Mouse (Mus musculus): ENCODE measurements around the gene Arhgef16. TPM values are rescaled to one million over a fixed set of nuclear protein-coding genes. Genes with fewer than 3 reads are reported as not detected.

Arhgef16 gene
- total RNA-seq (2021) = under 1 TPM; 0.36 to 0.39 TPM
- polyA plus RNA-seq (2012; rRNA removed) = 1.2 and 1.6 TPM in 2 replicates
- long read RNA-seq = 0 reads

DNA sequence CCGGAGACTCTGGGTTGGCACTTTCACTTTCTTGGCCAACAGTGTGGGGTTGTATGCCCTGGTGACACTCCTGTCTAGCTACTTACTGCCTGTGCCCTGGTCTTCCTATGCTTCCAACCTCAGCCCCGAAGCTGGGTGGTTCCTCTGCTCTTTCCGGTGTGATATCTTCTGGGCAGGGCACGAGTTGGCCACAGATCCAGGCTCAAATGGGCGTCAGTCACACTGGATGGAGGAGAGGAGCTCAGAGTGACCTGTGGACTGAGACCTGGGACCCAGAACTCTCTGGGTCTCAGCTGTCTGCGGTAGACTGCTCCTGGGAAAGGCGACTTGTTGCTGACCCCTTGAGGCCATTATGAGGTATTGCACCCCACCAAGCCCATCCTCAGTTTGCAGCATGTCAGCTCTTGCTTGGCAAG lies at the start of gene Arhgef16:
TSS of gene Arhgef16 (minus strand) at position 211 of the 416 bp plus-strand sequence.
- 9% methylated on average over 7 of the region's 7 CpGs for WGBS
- H3K9ac ChIP-seq (ENCODE audit: low read depth, low read length) = no peak within 1 kb of the TSS
- no peaks in the 10 kb centered on the region for H3K36me3 ChIP-seq (ENCODE audit: control insufficient read depth, insufficient read depth, low read length)
- peaks cover 5% of the 10 kb centered on the region for H3K27me3 ChIP-seq (ENCODE audit: control insufficient read depth, insufficient read depth, low read length)
- peak; percentile 40 to 53 for DNase-seq
- intact Hi-C loops (cut with DNase I) = loop anchor here (1.0 to 2.0 kb wide), 2 partner anchors 138 to 237 kb away; no protein-coding TSS in a partner anchor
- peaks cover 1% of the 10 kb centered on the region; the same call in 1 of the 2 replicates for H3K4me1 ChIP-seq (ENCODE audit: control insufficient read depth, insufficient read depth, low read length)
- peak; percentile 82 for TF ChIP-seq CTCF (IDR thresholded peaks at IDR 0.05)
- peak; percentile 69; the same call in 1 of the 2 replicates for TF ChIP-seq EP300 (IDR thresholded peaks at IDR 0.05; ENCODE audit: insufficient read depth, low read depth, low read length)
- TF ChIP-seq POLR2A (IDR thresholded peaks at IDR 0.05; ENCODE audit: insufficient read depth, low read depth, low read length) = no peak
- no peak within 1 kb of the TSS for H3K4me3 ChIP-seq
- H3K27ac ChIP-seq = no peak within 1 kb of the TSS
- H3K79me2 ChIP-seq (replicated peaks; ENCODE audit: control insufficient read depth, insufficient read depth, low read length) = no peaks in the 10 kb centered on the region

DNA sequence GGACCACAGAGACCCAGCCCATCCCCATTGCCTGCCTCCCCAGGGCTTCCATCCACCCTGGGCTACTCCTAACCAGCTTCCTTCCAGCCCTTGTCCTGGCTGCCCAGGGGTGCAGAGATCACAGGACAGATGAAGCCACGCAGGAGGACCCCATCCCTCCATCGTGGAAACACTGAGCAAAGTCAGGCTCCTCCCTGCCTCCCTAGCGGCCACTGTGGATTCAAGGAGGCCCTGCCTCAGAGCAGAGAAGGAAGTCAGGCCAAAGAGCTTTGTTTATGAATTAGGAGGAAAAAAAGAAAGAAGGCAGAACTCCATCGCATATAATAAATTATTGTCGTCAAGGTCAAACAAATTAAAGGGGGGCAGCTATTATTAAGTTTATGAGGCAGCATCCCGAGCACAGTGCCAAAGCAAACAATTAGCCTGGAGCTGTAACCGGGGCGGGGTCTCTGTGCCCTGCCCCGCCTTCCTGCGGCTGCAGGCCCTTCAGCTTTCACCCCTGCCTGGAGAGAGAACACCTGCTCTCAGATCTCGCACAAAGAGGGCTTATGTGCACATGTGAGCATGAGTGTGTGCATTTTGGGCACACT lies 46.8 kb upstream of the Arhgef16 start:
- WGBS = 33% methylated on average over 11 of the region's 11 CpGs
- H3K4me1 ChIP-seq (ENCODE audit: control insufficient read depth, insufficient read depth, low read length) = peaks cover 4% of the 10 kb centered on the region
- H3K9ac ChIP-seq (ENCODE audit: low read depth, low read length) = no peak overlapping the region
- H3K79me2 ChIP-seq (replicated peaks; ENCODE audit: control insufficient read depth, insufficient read depth, low read length) = no peaks in the 10 kb centered on the region
- intact Hi-C loops (cut with DNase I) = no loop called here
- H3K4me3 ChIP-seq = no peak overlapping the region
- no peaks in the 10 kb centered on the region for H3K36me3 ChIP-seq (ENCODE audit: control insufficient read depth, insufficient read depth, low read length)
- TF ChIP-seq CTCF (IDR thresholded peaks at IDR 0.05) (0 out of 2 replicates have a peak, but pooled peaks have one; percentile 21), EP300 (IDR thresholded peaks at IDR 0.05; ENCODE audit: insufficient read depth, low read depth, low read length) (no peak)
- H3K27me3 ChIP-seq (ENCODE audit: control insufficient read depth, insufficient read depth, low read length) = no peaks in the 10 kb centered on the region
- no peak for DNase-seq
- no peak overlapping the region for H3K27ac ChIP-seq

DNA sequence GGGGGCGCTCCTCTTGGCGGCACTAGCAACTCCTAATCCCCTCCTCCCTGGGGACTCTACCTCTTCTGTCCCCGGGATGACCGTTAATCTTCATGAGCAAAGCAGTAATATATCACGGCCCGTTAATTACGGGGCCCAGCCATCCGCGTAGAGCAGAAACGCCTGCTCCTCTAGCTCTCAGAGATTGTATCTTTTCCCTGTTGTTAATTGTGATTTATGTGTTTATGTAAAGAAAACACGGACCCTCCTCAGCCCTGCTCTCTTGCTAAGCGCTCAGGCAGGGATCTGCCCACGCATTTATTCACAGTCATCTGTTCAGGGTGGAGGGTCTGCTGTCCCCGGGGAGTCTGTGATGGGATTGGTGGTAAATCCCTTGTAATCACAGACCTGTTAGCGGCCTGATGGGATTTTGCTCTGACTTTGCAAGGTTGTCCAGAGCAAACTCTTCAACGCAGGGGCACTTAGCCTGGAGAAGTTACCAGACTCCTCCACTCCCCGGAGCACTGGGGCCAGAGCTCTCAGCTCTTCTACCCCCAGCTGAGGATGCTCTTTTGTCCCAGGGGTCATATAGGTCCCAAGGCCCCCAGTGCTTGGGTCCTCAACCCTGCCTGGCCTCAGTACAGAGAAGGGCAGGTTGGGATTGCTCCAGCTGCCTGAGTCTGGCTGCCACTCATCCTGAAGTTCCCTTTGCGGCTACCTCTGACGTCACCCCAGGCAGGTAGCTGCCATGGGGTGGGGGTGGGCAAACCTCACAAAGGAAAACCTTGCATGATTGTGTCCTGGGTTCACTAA lies 45.5 kb upstream of the Arhgef16 start:
- no peaks in the 10 kb centered on the region for H3K36me3 ChIP-seq (ENCODE audit: control insufficient read depth, insufficient read depth, low read length)
- no peak overlapping the region for H3K4me3 ChIP-seq
- WGBS = 80% methylated on average over 19 of the region's 19 CpGs
- no peaks in the 10 kb centered on the region for H3K27me3 ChIP-seq (ENCODE audit: control insufficient read depth, insufficient read depth, low read length)
- H3K4me1 ChIP-seq (ENCODE audit: control insufficient read depth, insufficient read depth, low read length) = peaks cover 4% of the 10 kb centered on the region
- intact Hi-C loops (cut with DNase I) = no loop called here
- DNase-seq = no peak
- no peak overlapping the region for H3K27ac ChIP-seq
- no peak overlapping the region for H3K9ac ChIP-seq (ENCODE audit: low read depth, low read length)
- TF ChIP-seq POLR2A (IDR thresholded peaks at IDR 0.05; ENCODE audit: insufficient read depth, low read depth, low read length) = no peak
- no peak for TF ChIP-seq CTCF (IDR thresholded peaks at IDR 0.05)
- TF ChIP-seq EP300 (IDR thresholded peaks at IDR 0.05; ENCODE audit: insufficient read depth, low read depth, low read length) = no peak
- H3K79me2 ChIP-seq (replicated peaks; ENCODE audit: control insufficient read depth, insufficient read depth, low read length) = no peaks in the 10 kb centered on the region

DNA sequence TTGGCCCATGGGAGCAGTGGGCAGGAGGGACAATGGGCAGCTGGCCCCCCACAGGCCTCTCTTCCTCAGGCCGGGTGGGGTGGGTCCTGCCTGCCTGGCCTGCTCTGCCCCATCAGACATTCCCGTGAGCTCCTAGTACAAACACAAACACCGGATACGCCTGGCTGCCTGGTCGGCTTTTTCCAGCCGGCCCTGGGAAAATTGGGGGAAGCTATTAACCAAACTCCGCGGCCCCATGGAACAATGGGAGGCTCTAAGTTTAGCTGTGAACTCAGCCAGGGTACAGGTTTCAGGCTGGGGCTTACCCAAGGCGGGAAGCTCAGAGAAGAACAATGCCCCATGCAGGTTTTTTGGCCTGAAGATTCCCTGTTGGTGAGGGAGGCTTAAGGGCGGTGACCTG lies 35.2 kb upstream of the Arhgef16 start:
- H3K9ac ChIP-seq (ENCODE audit: low read depth, low read length) = no peak overlapping the region
- no peaks in the 10 kb centered on the region for H3K79me2 ChIP-seq (replicated peaks; ENCODE audit: control insufficient read depth, insufficient read depth, low read length)
- peak; percentile 51 to 78 for DNase-seq
- H3K36me3 ChIP-seq (ENCODE audit: control insufficient read depth, insufficient read depth, low read length) = no peaks in the 10 kb centered on the region
- TF ChIP-seq EP300 (IDR thresholded peaks at IDR 0.05; ENCODE audit: insufficient read depth, low read depth, low read length) (no peak; the same call in 1 of the 2 replicates), CTCF (IDR thresholded peaks at IDR 0.05) (no peak), POLR2A (IDR thresholded peaks at IDR 0.05; ENCODE audit: insufficient read depth, low read depth, low read length) (no peak)
- no peak overlapping the region for H3K4me3 ChIP-seq
- H3K27ac ChIP-seq = peak overlapping the region; percentile 89
- peaks cover 10% of the 10 kb centered on the region for H3K4me1 ChIP-seq (ENCODE audit: control insufficient read depth, insufficient read depth, low read length)
- intact Hi-C loops (cut with DNase I) = no loop called here
- 43% methylated on average over 10 of the region's 10 CpGs for WGBS
- H3K27me3 ChIP-seq (ENCODE audit: control insufficient read depth, insufficient read depth, low read length) = no peaks in the 10 kb centered on the region

DNA sequence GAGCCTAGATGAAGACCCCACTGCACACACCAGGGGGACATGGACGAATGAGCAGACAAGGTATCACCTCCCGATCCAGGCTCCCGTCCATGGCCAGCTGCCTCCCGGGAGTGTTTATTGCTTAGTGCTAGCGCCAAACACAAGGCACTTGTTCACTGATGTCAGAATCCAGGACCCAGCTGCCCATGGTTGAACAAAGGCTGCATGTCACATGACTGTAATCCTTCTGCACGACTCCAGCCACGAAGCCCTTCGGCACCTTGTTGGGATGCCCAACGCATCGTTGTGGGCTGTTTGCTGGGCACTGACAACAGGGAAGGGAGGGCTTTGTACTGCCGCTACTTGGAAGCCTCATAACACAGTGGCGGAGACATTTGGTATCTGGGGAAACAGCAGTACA lies 34.3 kb upstream of the Arhgef16 start, which contains the start of gene B230104I21Rik:
TSS of gene B230104I21Rik (plus strand) at position 367 of the 400 bp plus-strand sequence.
- no peak for TF ChIP-seq CTCF (IDR thresholded peaks at IDR 0.05)
- TF ChIP-seq POLR2A (IDR thresholded peaks at IDR 0.05; ENCODE audit: insufficient read depth, low read depth, low read length) = no peak
- intact Hi-C loops (cut with DNase I) = no loop called here
- whole genome bisulfite sequencing = 76% methylated on average over 12 of the region's 12 CpGs
- no peaks in the 10 kb centered on the region for H3K36me3 ChIP-seq (ENCODE audit: control insufficient read depth, insufficient read depth, low read length)
- no peaks in the 10 kb centered on the region for H3K27me3 ChIP-seq (ENCODE audit: control insufficient read depth, insufficient read depth, low read length)
- peaks cover 10% of the 10 kb centered on the region for H3K4me1 ChIP-seq (ENCODE audit: control insufficient read depth, insufficient read depth, low read length)
- H3K4me3 ChIP-seq = no peak within 1 kb of the TSS
- no peak for DNase-seq
- no peaks in the 10 kb centered on the region for H3K79me2 ChIP-seq (replicated peaks; ENCODE audit: control insufficient read depth, insufficient read depth, low read length)
- H3K27ac ChIP-seq = peak within 1 kb of the TSS; percentile 89
- peak within 1 kb of the TSS; percentile 59 for H3K9ac ChIP-seq (ENCODE audit: low read depth, low read length)

Data from heart, adult 2 months (tissue).